Mouse (Mus musculus) spleen, adult 2 months (tissue): ENCODE data around the gene Lin28a. TPM values are rescaled to one million over a fixed set of nuclear protein-coding genes. Genes with fewer than 3 reads are reported as not detected.

Experiments
- DNase-seq, 2 experiments: peaks; one replicate each; pipeline versions ENCODE4 v3.0.0 to v3.0.0-alpha.2; 2012 to 2021; ENCODE audit warnings: low spot score in 2 of 2, low read depth in 1 of 2
- H3K27ac ChIP-seq: fragments of 200-500 bp; 2 replicates; pipeline ENCODE4 v1.5.1; 2012; ENCODE audit warnings: low read length, inconsistent platforms; ENCODE audit not compliant: insufficient read depth
- H3K27me3 ChIP-seq: fragments of 200-500 bp; 2 replicates; pipeline ENCODE4 v1.6.1; 2012; ENCODE audit warnings: mild to moderate bottlenecking, moderate library complexity, low read length, inconsistent platforms; ENCODE audit not compliant: control insufficient read depth, insufficient read depth
- H3K36me3 ChIP-seq: fragments of 200-500 bp; 2 replicates; pipeline ENCODE4 v1.6.1; 2012; ENCODE audit warnings: mild to moderate bottlenecking, low read length, inconsistent platforms; ENCODE audit not compliant: control insufficient read depth, insufficient read depth
- H3K4me1 ChIP-seq: fragments of 200-500 bp; 2 replicates; pipeline ENCODE4 v1.6.1; 2011; ENCODE audit warnings: inconsistent platforms; ENCODE audit not compliant: control insufficient read depth, insufficient read depth, insufficient read length
- H3K4me3 ChIP-seq: fragments of 200-500 bp; 2 replicates; pipeline ENCODE4 v1.5.1; 2011; ENCODE audit warnings: mild to moderate bottlenecking, inconsistent platforms; ENCODE audit not compliant: insufficient read depth, insufficient read length; ENCODE audit errors: extremely low read depth
- CTCF ChIP-seq: fragments of 200-500 bp; IDR thresholded peaks from 2 replicates; pipeline ENCODE4 v1.5.1; 2011; ENCODE audit warnings: mild to moderate bottlenecking, inconsistent platforms; ENCODE audit not compliant: insufficient read depth, insufficient read length, insufficient replicate concordance; ENCODE audit errors: extremely low read depth
- POLR2A ChIP-seq: fragments of 200-500 bp; IDR thresholded peaks from 2 replicates; pipeline ENCODE4 v1.6.1; 2011; ENCODE audit warnings: low read depth, low read length, inconsistent platforms
- whole genome bisulfite sequencing: fragments of 180-500 bp; shearing (Covaris S2); methylation state at CpG from one replicate; pipeline ENCODE4 v1.1.7; 2018; 5-methylcytosine and 5-hydroxymethylcytosine counted together
- polyA plus RNA-seq: library from polyadenylated mRNA; depleted of rRNA; stranded (reverse); fragments of >200 nt; gene quantifications from 2 replicates; pipeline ENCODE4 v1.2.3, GENCODE M21; 2012

The Lin28a gene
- polyA plus RNA-seq, 1 experiment: 0.11 TPM

GRCm38 (mm10) chr4:133982936-133983335, 35.7 kb downstream of the Lin28a start:
- no peaks in the 10 kb centered on the region for H3K4me1 ChIP-seq
- no peak for DNase-seq
- no peak overlapping the region for H3K4me3 ChIP-seq
- TF ChIP-seq CTCF (no peak), POLR2A (no peak)
- peaks cover 21% of the 10 kb centered on the region for H3K36me3 ChIP-seq
- no peak overlapping the region for H3K27ac ChIP-seq
- no peaks in the 10 kb centered on the region for H3K27me3 ChIP-seq
- WGBS: 95% methylated on average over 13 of the region's 13 CpGs

GRCm38 (mm10) chr4:133980496-133980895, 38.1 kb downstream of the Lin28a start:
- no peak overlapping the region for H3K4me3 ChIP-seq
- TF ChIP-seq POLR2A: no peak
- TF ChIP-seq CTCF: no peak
- H3K4me1 ChIP-seq: no peaks in the 10 kb centered on the region
- WGBS: 86% methylated on average over 5 of the region's 5 CpGs
- no peak overlapping the region for H3K27ac ChIP-seq
- DNase-seq: no peak
- H3K27me3 ChIP-seq: no peaks in the 10 kb centered on the region
- peaks cover 17% of the 10 kb centered on the region for H3K36me3 ChIP-seq

GRCm38 (mm10) chr4:133978021-133978711, 40.5 kb downstream of the Lin28a start:
- Histone ChIP-seq H3K27me3 (no peaks in the 10 kb centered on the region), H3K36me3 (peaks cover 17% of the 10 kb centered on the region), H3K4me1 (no peaks in the 10 kb centered on the region), H3K27ac (no peak overlapping the region), H3K4me3 (no peak overlapping the region)
- WGBS: 91% methylated on average over 10 of the region's 10 CpGs
- DNase-seq: no peak
- TF ChIP-seq CTCF (no peak), POLR2A (no peak)

- H3K27ac ChIP-seq: no peak overlapping the region
- no peak for DNase-seq
- WGBS: 89% methylated on average over 8 of the region's 8 CpGs
- no peaks in the 10 kb centered on the region for H3K27me3 ChIP-seq
- TF ChIP-seq POLR2A (no peak), CTCF (no peak)
- H3K36me3 ChIP-seq: 0 out of 2 replicates have a peak, but pooled peaks cover 2% of the 10 kb centered on the region
- H3K4me1 ChIP-seq: peaks cover 6% of the 10 kb centered on the region; the same call in 1 of the 2 replicates
- H3K4me3 ChIP-seq: no peak overlapping the region
These were observed 46.9 kb downstream of the Lin28a start for GRCm38 (mm10) chr4:133971741-133972140.

- H3K27ac ChIP-seq: no peak overlapping the region
- H3K4me3 ChIP-seq: no peak overlapping the region
- DNase-seq: no peak
- 0 out of 2 replicates have a peak, but pooled peaks cover 3% of the 10 kb centered on the region for H3K36me3 ChIP-seq
- no peaks in the 10 kb centered on the region for H3K27me3 ChIP-seq
- 90% methylated on average over 13 of the region's 13 CpGs for WGBS
- no peak for TF ChIP-seq POLR2A
- no peak for TF ChIP-seq CTCF
- H3K4me1 ChIP-seq: peaks cover 7% of the 10 kb centered on the region; the same call in 1 of the 2 replicates
These were observed 47.8 kb downstream of the Lin28a start for GRCm38 (mm10) chr4:133970876-133971275.

GRCm38 (mm10) chr4:133970196-133970595, 48.4 kb downstream of the Lin28a start:
- Histone ChIP-seq H3K4me1 (peaks cover 7% of the 10 kb centered on the region; the same call in 1 of the 2 replicates), H3K4me3 (no peak overlapping the region), H3K27me3 (no peaks in the 10 kb centered on the region), H3K36me3 (peaks cover 6% of the 10 kb centered on the region; the same call in 1 of the 2 replicates), H3K27ac (no peak overlapping the region)
- TF ChIP-seq POLR2A: no peak
- no peak for TF ChIP-seq CTCF
- 83% methylated on average over 4 of the region's 4 CpGs for WGBS
- no peak for DNase-seq
